Mouse (Mus musculus): ENCODE results near the gene Hexim1.

Gene Hexim1

DNA sequence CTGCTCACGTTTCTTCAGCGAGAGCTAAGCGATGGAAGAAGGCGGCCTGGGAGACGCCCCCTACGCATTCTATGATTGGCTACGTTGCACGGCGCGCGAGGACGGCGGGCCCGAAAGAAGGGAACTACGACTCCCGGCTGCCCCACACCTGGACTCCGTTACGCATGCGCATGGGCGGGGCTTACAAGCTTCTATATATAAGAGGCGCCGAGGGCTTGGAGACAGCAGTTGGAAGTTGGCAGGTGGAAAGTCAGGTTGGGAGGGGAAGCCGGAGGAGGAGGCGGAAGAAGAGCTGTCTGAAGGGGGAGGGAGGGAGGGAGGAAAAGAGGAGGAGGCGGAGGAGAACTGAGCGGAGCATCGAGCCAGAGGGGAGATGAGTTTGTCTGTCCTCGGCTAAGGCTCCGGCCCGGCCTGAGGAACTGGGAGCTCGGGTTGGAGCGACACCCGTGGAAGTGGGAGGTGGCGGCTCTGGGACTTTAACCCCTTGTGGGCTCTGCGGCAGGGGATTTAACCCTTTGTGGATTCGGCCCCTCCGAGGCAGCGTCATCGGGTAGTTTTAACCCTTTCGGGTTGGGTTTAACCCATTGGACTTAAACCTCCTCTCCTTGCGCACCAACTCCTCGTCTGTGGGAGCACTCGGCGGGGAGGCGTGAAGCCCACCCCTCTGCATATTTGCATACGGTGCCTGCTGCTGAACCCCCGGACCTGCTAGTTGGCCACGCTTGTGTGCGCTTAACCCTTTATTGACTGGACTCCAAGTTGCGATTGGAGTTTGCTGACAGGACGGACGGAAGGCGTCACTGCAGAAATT, at the start of gene Hexim1:
Gene Hexim1 (plus strand): TSS at position 224 of the 811 bp plus-strand sequence.
- peak; percentile 99 to 100 for DNase-seq

DNA sequence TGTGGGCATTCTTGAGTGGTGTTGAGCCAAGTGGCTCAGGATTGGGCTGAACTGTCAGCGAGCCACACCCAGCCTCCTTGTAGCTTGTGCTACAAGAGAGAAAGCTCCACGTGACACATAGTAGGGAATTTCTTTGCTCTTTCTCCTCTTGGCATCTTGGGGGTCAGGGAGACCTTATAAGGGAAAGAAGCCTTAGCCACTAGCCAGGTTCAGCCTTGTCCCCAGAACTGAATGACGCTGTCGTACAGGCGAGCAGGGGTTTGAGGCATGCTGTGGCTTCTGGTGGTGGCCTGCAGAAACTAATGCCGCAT, 49.0 kb upstream of the Hexim1 start:
- DNase-seq = no peak

DNA sequence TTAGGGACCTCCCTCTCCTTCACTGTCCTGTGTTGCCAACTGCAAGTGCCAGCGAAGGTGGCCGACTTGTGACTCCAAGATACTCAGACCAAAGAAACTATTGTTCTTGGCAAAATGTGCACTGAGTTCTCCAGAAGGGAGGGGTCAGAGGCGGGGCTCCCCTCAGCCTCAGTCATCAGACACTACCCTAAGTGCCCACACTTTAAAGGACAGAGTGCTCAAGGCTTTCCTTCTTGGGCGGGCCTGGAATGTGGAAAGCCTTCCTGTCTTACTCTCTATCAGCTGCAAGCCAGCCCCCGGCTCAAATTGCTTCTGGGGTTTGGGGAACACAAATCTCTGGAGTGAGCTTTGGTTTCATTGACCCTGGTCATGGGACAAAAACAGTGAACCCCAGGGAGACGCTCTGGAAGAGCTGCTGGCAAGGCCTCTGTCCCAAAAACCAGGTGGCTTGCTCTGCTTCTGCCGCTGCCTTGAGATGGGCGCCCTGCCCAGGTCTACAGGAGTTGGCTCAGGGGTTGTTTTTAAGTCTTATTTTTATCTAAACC, 48.5 kb upstream of the Hexim1 start:
- DNase-seq = no peak

DNA sequence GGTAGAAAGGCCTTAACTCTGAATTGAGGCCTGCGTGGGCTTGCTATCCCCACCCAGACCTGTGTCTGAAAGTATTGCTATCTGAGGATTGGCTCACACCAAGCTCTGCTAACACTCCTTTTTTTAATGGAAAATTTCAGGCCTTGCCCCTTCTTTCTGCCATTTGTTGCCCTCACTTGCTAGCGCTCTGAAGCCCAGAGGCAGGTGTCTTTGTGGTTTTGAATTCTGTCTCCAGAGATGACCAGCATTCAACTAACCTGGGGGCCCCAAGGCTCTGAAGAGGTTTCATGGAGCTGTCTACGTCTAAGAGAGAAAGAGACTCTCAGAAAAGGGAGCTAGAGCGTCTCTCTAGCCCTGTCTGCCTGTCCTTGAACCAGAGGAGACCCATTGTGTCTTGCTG, 47.8 kb upstream of the Hexim1 start:
- no peak for DNase-seq

DNA sequence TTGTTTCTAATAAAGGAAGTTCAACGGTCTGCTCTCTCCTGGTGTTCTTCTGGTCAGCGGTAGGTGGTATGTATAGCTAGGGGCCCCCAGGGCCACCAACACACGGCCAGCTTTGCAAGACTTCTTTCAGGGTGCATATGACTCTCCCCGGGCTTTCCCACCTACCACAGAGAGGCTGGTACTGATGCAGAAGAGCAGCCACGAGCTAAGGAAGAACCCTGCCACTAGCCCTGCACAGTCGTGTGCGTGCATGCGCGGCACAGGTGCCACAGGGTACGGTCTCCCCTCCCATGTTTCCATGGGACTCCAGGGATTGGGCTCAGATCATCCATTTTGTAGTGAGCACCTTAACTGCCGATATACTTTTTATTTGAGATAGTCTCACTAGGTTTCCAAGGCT, 47.1 kb upstream of the Hexim1 start:
- no peak for DNase-seq

DNA sequence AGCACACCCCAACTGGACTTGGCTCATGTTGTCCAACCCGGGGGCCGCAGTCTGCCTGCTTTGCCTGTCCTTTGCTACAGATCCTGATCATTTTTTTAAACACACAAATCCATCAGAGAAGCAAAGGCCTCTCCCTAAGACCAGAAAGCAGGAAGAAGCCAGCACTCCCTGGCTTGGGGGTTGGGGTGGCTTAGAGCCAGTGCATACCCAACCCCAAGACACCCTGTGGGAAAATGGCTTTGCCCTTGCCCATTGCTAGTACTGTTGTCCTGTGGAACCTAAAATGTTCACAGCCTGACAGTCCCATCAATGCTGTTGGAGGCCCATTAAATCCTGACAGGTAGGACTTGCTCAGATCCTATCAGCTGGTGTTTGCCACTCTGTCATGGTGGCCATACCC, 46.3 kb upstream of the Hexim1 start:
- no peak for DNase-seq

DNA sequence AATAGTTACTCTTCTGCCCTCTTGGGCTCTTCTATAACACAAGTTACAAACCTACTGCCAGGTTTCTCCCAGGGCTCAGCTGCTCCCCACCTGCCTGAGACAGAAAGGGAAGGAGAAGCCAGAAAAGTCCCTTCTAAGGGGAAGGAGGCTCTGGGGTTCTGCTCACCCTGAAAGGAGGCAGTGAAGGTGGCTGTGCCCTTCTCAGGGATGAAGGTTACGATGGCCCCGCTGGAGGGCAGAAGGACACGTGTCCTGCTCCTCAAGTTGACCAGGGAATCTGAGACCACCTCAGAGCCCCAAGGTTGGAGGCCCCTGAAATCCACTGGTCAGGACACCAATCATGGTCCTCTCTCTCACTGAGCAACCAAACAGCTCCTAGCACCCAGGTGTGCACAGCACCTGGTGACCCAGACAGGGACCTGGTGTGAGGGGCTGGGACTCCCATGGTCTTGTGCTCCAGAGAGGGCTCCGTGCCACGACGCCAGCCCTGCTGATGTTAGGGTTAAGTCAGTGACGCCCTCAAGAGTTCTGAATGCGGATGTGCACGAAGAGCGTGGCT, 45.6 kb upstream of the Hexim1 start:
- DNase-seq = no peak

DNA sequence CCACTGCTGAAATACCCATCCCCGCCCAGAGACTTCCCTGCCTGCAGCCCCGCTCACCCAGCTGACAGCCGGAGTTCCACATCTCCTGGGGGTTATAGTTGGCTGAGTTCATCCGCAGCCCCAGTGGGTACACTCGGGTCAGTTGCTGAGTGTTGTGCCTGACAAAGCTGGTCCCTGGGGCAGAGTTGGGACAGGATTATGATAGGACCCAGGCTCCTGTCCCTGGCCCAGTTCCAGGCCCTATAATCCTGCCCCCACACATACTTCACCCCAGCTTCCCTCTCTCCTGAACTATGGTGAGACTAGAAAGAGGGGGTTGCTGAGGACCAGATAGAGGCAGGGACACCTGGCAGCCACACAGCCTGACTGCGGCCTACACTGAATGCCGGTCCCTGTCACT, 42.4 kb upstream of the Hexim1 start:
- no peak for DNase-seq

DNA sequence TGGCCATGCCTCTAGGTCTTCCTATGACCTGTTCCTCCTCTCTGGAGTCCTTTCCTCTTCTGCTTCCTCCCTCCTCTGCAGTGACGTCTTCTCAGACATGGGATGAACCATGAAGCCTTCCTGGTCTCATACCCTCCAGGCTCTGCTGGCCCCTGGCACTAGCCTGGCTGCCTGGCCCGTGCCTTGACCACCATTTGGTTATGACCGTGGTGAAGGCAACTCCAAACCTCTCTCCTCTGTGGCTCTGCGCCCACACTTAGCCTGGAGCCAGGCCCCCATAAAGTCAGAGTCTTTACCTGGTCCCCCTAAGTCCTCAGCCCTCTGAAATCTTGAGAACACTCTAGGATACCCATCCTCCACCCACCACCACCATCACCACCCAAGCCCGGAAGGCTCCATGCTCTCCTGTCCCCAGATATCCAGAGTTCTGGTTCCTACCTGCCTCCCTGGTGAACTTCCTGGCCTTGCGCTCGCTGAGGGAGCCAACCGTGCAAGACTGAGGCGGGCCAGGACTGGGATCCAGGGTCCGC, 41.8 kb upstream of the Hexim1 start:
- DNase-seq = no peak

DNA sequence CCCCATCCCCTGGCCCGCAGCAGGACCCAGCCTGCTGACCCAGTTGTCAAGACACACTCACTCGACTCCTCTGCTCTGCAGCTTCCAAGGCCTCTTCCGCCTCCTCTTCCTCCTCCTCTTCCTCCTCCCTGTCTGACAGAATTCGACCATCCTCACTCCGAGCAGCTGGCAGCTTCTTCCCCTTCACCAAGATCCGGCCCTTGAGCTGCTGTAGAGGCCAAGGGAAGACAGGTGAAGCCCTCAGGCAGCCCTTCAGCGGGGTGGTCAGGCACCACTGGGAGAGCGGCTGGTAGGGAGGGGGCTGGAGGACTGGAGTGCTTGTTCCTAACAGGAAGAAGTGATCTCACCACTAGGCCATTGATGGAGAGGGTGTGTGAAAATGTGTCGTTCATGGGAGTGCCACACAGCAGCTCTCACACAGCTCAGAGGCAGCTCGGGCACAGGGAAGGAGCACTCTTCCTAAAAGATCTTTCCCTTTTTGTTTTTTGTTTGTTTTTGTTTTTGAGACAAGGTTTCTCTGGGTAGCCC, 41.2 kb upstream of the Hexim1 start:
- DNase-seq = no peak

DNA sequence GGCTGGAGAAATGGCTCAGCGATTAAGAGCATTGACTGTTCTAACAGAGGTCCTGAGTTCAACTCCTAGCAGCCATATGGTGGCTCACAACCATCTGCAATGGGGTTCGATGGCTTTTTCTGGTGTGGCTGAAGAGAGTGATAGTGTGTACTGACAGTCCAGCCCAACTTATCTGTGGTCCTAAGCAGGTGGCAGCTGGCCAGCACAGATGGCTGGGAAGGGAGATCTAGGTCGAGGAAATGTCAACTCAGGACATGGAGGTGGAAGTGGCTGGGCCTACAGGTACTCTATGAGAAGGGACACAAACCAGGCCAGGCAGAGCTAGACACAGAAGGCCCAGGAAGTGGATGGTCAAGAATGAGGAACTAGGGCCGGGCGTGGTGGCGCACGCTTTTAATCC, 40.0 kb upstream of the Hexim1 start:
- DNase-seq = peak; percentile 56 to 73

DNA sequence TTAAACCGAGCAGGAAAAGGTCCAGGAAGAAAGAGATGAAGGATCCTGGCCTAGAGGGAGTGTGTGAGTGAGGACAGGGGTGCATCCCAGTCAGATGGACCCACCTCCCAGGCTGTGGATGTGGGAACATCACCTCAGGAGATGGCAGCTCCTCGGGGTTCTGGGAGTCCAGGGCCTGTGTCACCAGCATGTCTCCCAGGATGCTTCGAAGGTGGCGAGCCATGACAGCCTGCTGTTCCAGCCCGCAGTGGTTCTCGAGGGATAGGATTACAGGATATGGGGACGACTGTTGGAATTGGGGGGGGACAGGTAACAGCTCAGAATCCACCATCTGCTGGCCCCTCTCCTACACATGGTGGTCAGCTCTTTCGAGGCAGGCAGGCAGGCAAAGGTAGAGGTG, 39.5 kb upstream of the Hexim1 start:
- DNase-seq = no peak

DNA sequence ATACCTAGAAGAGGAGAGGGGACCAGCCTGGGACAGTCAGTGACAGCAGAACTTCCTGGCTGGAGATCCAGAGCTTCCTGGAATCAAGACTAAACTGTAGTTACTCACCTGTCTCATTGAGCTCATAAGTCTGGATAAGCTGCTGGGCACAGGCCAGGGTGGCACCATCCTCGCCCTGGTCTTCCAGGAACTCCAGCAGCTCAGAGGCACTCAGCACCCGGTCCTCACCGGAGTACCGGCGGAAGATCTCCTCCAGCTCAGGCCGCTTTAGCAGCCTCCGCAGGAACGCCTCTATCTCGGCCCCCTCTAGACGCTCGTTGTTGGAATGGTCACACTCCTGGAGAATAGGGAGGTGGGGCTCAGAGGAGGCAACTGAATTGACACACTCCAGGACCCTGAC, 37.9 kb upstream of the Hexim1 start:
- DNase-seq = no peak

DNA sequence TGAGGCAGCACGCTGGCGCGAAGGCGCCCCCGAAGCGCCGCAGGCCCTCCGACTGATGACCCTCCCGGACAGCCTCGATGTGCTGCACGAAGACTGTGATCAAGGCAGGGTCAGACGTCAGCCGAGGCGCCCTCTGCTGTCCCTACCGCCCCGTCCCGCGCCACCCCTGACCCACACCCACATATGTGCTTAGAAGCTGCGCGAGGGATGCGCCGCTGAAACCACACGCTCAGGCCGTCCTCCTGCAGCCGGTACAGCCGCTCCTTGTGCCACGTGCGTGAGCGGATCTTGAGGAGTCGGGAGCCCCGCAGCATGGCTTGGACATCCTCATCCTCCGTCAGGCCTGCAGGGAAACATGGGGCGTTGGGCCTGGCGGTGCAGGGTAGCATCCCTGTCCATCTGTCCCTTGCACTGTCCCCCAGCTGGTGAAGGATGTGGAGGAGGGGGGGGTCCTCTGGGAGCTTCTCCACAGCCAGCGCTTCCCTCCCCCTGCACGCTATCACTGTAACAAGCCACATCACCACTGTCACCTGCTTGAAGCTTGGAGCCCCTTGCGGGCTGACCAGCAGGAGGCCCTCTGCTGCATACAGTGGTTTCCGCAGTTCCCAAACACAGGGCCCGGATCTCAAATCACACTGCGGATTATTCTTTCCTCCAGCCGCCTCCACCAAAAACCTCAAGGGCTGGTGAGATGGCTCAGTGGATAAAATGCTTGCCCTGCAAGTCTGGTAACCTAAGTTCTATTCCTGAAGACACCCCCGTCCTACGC, 35.5 kb upstream of the Hexim1 start:
- no peak for DNase-seq

DNA sequence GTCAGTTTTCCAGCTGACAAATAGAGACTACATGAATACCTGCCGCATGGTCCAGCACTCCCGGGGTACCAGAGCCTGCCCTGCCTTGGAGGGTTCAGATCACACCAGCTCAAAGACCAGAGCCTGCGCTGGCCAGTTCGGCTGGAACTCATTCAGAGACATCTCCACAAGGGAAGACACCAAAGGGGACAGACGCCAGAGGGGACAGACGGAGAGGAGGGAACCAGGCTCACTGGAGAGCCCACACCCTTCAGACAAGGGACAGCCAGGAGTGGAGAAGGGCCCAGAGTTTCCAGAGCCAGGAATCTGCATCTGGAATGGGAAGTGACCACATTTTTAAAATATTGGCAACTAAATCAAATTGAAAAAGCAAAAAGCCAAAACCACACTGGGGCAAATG, 34.4 kb upstream of the Hexim1 start:
- DNase-seq = no peak

DNA sequence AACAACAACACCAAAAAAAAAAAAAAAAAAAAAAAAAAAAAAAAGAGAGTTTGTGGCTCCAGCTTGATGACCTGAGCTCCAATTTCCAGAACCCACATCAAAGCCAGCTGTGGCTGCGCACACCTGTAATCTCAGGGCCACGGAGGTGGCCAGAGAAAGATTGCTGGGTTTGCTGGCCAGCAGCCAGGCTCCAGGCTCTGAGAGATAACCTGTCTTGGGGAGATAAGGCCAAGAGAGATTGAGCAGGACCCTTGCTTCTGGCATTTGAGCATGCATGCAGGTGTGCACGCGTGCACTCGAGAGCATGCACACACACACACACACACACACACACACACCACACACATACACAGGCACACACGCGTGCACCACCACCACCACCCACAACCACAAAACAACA, 22.7 kb upstream of the Hexim1 start:
- no peak for DNase-seq

DNA sequence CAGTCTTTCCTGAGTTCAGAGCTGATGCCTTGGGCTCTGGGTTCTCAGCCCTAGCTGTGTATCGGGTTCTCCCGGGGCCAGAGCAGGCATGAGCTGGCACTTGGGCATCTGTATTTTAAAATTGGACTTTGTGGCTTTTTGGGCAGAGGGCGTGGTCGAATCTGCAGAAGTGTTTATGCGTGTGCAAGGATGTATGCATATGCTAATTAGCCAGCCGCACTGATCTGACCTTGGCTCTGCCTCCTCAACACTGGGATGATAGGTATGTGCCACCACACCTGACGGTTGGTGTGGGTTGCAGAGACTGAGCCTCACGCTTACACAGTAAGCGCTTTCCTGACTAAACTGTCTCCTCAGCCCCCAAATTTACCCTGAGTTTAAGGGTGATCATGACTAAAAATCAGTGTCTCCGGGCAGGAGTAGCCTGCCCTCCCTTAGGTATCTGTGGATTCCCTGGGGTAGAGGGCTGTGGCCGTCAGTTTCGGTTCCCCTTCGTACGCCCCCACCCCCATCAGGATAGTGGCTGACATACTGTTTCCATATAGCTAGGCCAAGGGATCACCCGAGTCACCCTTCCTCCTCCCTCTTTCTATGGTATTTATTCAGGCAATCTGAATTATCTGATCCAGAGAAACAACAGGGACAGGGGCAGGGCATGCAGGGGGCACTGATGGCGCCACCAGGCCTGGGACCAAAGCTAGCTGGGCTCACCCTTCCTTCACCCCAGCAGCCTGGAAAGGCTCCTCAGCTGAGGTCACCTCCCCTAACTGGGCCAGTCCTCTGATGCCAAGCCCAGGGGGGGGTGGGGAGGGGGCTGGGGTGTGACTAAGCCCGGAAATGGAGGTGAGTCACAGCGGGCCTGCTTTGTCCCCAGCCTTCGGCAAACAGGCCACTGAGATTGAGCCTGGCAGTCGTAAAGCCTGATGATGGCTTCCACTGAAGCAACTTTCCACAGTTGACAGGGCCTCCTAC, 21.9 kb upstream of the Hexim1 start:
- no peak for DNase-seq

DNA sequence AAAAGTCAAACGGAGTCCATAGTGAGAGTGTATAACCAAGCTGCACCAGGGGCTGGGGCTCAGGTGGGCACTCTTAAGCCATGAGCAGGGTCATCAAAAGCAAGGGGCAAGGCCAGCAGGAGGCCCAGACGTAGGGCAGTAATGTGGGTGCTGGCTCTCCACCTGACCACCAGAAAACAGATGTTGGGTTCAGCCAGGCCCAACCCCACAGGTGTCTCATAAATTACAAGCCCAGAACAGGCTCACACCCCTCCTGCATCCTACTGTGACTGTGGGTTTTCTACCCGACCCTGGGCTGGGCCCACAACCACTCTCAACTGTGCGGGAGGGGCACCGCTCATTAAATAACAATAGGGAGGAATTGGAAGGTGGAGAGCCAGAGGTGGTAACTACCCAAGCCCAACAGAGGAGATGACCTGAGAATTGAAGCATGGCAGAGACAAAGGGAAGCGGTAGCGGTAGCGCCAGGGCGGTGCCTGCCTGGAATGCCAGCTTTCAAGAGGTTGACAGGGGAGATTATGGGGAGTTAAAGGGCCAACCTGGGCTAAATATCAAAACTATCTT, 20.8 kb upstream of the Hexim1 start:
- no peak for DNase-seq

DNA sequence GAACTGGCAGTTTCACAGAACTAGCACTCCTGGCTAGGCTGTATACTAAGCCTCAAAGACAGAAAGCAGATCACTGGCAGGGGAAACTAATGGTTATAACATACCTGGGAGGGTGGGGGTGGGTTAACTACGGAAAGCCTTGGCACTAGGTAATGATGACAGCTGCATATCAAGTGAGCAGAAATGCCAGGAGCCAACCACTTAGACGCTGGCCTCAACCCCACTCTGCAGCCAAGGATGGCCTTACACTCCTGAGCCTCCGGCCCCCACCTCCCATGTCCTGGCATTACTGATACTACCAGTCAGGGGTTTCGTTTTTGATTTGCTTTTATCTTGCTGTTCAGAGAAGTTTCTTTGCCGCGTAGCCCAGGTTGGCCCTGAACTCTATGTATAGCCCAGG, 20.2 kb upstream of the Hexim1 start:
- DNase-seq = no peak

DNA sequence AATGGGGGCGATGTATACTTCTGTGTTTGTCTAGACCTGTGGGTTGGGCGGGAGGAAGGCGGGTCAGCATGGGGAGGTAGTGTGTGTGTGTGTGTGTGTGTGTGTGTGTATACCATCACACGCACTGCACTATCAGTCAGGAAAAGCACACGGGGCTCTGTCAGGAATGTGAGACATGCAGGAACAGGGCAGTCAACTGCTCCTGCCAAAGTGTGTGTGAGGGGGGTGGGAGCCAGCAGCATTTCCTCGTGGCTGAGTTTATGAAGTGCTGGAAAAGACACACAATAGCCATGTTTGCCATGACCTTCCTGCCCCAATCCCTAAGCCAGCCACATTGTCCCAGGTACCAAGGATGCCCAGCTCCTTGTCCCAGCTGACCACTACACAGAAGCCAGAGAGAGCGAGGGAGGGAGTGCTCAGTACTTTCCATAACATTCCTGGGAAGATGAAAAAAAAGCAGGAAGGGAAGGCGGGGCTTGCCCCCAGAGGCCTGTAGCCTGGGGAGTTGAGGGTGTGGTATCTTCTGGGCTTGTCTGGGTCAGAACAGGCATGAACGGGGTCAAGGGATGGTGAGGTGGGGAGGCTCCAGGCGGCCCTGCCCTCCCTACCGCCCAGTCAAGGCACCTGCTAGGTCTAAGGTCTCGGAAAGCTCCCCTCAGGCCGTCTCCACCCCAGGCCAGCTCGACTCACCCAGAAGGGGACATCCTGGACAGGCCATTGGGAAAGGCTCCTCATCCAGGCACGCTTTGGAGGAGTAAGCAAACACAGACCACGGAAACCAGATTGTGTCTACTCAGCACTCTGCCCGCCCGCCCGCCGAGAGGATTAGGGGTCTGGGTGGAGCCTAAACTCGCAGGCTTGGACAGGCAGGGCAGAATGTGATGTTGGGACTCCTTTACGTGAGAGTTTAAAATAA, 18.8 kb upstream of the Hexim1 start:
- no peak for DNase-seq

Measured in cerebellum, postnatal 36 days (tissue).